Comparison of ENCODE assay signal across 17 mouse cellular contexts in the genomic region with DNA sequence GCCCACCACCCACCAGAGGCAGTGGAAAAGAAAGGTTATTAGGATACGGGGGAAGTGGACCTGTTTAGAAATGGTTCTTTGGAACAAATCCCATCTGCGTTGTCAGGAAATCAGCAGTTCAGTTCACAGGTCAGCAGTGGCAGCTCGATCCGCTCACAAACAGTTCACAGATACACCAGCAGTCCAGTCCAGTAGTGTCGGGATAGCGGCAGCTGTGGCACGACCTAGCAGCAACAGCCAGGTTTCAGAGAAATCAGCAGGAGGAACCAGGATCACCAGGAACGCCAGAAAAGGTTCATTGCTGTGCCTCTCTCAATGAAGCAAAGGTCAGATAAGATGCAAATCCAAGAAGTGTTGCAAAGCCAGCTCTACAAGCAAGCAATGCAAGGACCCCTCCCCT. TPM values are rescaled to one million over a fixed set of nuclear protein-coding genes. Genes with fewer than 3 reads are reported as not detected.
DNase-seq lines count a peak whose midpoint lies in the region; ATAC-seq and TF ChIP-seq lines count a peak whose summit lies in the region.
"Had no signal": no experiment of that assay in that cellular context is flagged by ENCODE, and none has a peak within 500 bp of the region (broad histone marks: within the 10 kb centered on the region; RNA-seq: fewer than 3 reads in every experiment).

No protein-coding gene starts in this region.

- H3K27ac ChIP-seq in kidney, adult 2 months (ENCODE audit: insufficient read depth, low read depth, low read length), result no peak overlapping the region
- peak overlapping the region; percentile 96 for H3K27ac ChIP-seq in liver, adult 2 months (replicated peaks; ENCODE audit: insufficient read depth, low read depth, low read length)
- H3K27ac ChIP-seq in liver, embryonic 12.5 days, result no peak overlapping the region
- H3K27ac ChIP-seq in ES-Bruce4 (ENCODE audit: insufficient read depth, low read length), result peak overlapping the region; percentile 32
- H3K27ac ChIP-seq: embryonic facial prominence, embryonic 10.5 days; forebrain, embryonic 13.5 days; heart, embryonic 13.5 days; hindbrain, embryonic 15.5 days had no signal

- H3K4me3 ChIP-seq in kidney, adult 2 months (ENCODE audit: insufficient read depth, low read depth, low read length), result no peak overlapping the region
- H3K4me3 ChIP-seq in liver, adult 2 months (ENCODE audit: insufficient read depth, low read depth, low read length), result 0 out of 2 replicates have a peak overlapping the region, but pooled peaks have one; percentile 11
- H3K4me3 ChIP-seq in liver, embryonic 12.5 days, result no peak overlapping the region
- H3K4me3 ChIP-seq in E14TG2a.4 (replicated peaks; ENCODE audit: low read length) (peak overlapping the region; percentile 46), ES-Bruce4 (ENCODE audit: low read depth, low read length) (no peak overlapping the region)
- H3K4me3 ChIP-seq: embryonic facial prominence, embryonic 10.5 days; forebrain, embryonic 13.5 days; heart, embryonic 13.5 days; hindbrain, embryonic 15.5 days had no signal

- TF ChIP-seq POLR2A in kidney, adult 2 months (IDR thresholded peaks at IDR 0.05; ENCODE audit: low read depth, low read length), result no peak
- no peak for TF ChIP-seq POLR2A in liver, adult 2 months (IDR thresholded peaks at IDR 0.05; ENCODE audit: extremely low read depth, insufficient read depth, low read length)
- no peak for TF ChIP-seq POLR2A in ES-Bruce4 (IDR thresholded peaks at IDR 0.05; ENCODE audit: insufficient read depth, low read length)

- no peaks in the 10 kb centered on the region for H3K27me3 ChIP-seq in kidney, adult 2 months (replicated peaks; ENCODE audit: control insufficient read depth, insufficient read depth, low read length)
- no peaks in the 10 kb centered on the region for H3K27me3 ChIP-seq in liver, adult 2 months (ENCODE audit: control insufficient read depth, insufficient read depth, low read length)
- no peaks in the 10 kb centered on the region for H3K27me3 ChIP-seq in liver, embryonic 12.5 days (replicated peaks)
- H3K27me3 ChIP-seq in E14TG2a.4 (ENCODE audit: insufficient read depth, low read length) (no peaks in the 10 kb centered on the region), ES-Bruce4 (ENCODE audit: control insufficient read depth, insufficient read depth, low read length, poor library complexity, severe bottlenecking) (no peaks in the 10 kb centered on the region)
- H3K27me3 ChIP-seq: forebrain, embryonic 13.5 days; heart, embryonic 13.5 days; hindbrain, embryonic 15.5 days; Patski had no signal

- H3K4me1 ChIP-seq in kidney, adult 2 months (ENCODE audit: control insufficient read depth, insufficient read depth, low read length), result peaks cover 20% of the 10 kb centered on the region
- peaks cover 25% of the 10 kb centered on the region for H3K4me1 ChIP-seq in liver, adult 2 months (ENCODE audit: control insufficient read depth, insufficient read depth, low read length)
- peaks cover 21% of the 10 kb centered on the region; the same call in 1 of the 2 replicates for H3K4me1 ChIP-seq in liver, embryonic 12.5 days
- H3K4me1 ChIP-seq in E14TG2a.4 (replicated peaks; ENCODE audit: low read depth, low read length) (peaks cover 69% of the 10 kb centered on the region), ES-Bruce4 (ENCODE audit: control insufficient read depth, insufficient read depth, low read length) (peaks cover 9% of the 10 kb centered on the region)
- H3K4me1 ChIP-seq: hindbrain, embryonic 15.5 days had no signal

- no peak for ATAC-seq in liver, embryonic 12.5 days
- ATAC-seq: activated CD4-positive, CD25-positive, alpha-beta regulatory T cell, adult 4 months; forebrain, embryonic 13.5 days; forebrain, postnatal 0 days; Patski had no signal

- peak; percentile 59 for DNase-seq in kidney, adult 2 months
- no peak for DNase-seq in kidney, postnatal 14 days
- DNase-seq in liver, adult 2 months (ENCODE audit: extremely low read depth, low read depth, low spot score), result peak; percentile 90
- no peak for DNase-seq in ovary, postnatal 14 days (ENCODE audit: low spot score)
- DNase-seq: cerebellum, adult 18-20 months; cerebellum, adult 9-11 months; forebrain, postnatal 0 days; gastrocnemius, postnatal 36 days had no signal

- 37% methylated on average over 8 of the region's 8 CpGs for WGBS in kidney, adult 2 months
- WGBS in liver, adult 2 months, result 24% methylated on average over 8 of the region's 8 CpGs
- 73% methylated on average over 8 of the region's 8 CpGs for WGBS in liver, embryonic 12.5 days (ENCODE audit: insufficient replicate concordance)

- no peaks in the 10 kb centered on the region for H3K9me3 ChIP-seq in liver, embryonic 12.5 days (replicated peaks)
- peaks cover 7% of the 10 kb centered on the region for H3K9me3 ChIP-seq in E14TG2a.4 (ENCODE audit: low read length)
- 0 out of 2 replicates have a peak, but pooled peaks cover 2% of the 10 kb centered on the region for H3K9me3 ChIP-seq in ES-Bruce4 (replicated peaks; ENCODE audit: control insufficient read depth, insufficient read depth, low read length, poor library complexity, severe bottlenecking)
- H3K9me3 ChIP-seq: embryonic facial prominence, embryonic 10.5 days; forebrain, embryonic 13.5 days; hindbrain, embryonic 15.5 days had no signal

- no peaks in the 10 kb centered on the region for H3K79me2 ChIP-seq in liver, adult 2 months (ENCODE audit: control insufficient read depth, insufficient read depth, low read length)

- H3K4me2 ChIP-seq in liver, embryonic 12.5 days, result no peak overlapping the region
- H3K4me2 ChIP-seq: forebrain, embryonic 13.5 days; heart, embryonic 13.5 days; hindbrain, embryonic 15.5 days had no signal

- peak overlapping the region; percentile 19 for H3K9ac ChIP-seq in liver, adult 2 months (ENCODE audit: low read depth, low read length)
- H3K9ac ChIP-seq in liver, embryonic 12.5 days, result no peak overlapping the region
- no peak overlapping the region for H3K9ac ChIP-seq in ES-Bruce4 (ENCODE audit: low read depth, poor library complexity, severe bottlenecking)
- H3K9ac ChIP-seq: forebrain, embryonic 13.5 days; forebrain, postnatal 0 days; heart, embryonic 13.5 days; hindbrain, embryonic 15.5 days had no signal

- no peaks in the 10 kb centered on the region for H3K36me3 ChIP-seq in kidney, adult 2 months (ENCODE audit: control insufficient read depth, insufficient read depth, low read length)
- H3K36me3 ChIP-seq in liver, adult 2 months (ENCODE audit: control insufficient read depth, insufficient read depth, low read length), result no peaks in the 10 kb centered on the region
- H3K36me3 ChIP-seq in liver, embryonic 12.5 days, result no peaks in the 10 kb centered on the region
- H3K36me3 ChIP-seq in E14TG2a.4 (ENCODE audit: insufficient read depth, low read length) (no peaks in the 10 kb centered on the region), ES-Bruce4 (ENCODE audit: control insufficient read depth, insufficient read depth, low read length, poor library complexity, severe bottlenecking) (no peaks in the 10 kb centered on the region)
- H3K36me3 ChIP-seq: embryonic facial prominence, embryonic 10.5 days; heart, embryonic 13.5 days; hindbrain, embryonic 15.5 days had no signal

- no peak for TF ChIP-seq EP300 in ES-Bruce4 (IDR thresholded peaks at IDR 0.05; ENCODE audit: insufficient read depth, low read depth, low read length)

- TF ChIP-seq CTCF in kidney, adult 2 months (conservative IDR thresholded peaks at IDR 0.05; ENCODE audit: insufficient read depth, insufficient read length, low read depth, low read length), result no peak; the same call in 1 of the 2 replicates
- TF ChIP-seq CTCF in liver, adult 2 months (IDR thresholded peaks at IDR 0.05; ENCODE audit: low read depth, low read length), result no peak; the same call in 1 of the 2 replicates
- TF ChIP-seq CTCF in E14TG2a.4 (conservative IDR thresholded peaks at IDR 0.05; ENCODE audit: low read length), result no peak
- TF ChIP-seq CTCF in ES-Bruce4 (IDR thresholded peaks at IDR 0.05; ENCODE audit: low read depth, low read length), result no peak

RNA-seq across cellular contexts. Expression of gene Txnrd1, which starts 27.3 kb away (rescaled TPM):
- 58.0 and 62.1 TPM in 2 replicates for polyA plus RNA-seq in kidney, adult 2 months (2012; rRNA removed)
- 71.2 and 83.2 TPM in 2 replicates for total RNA-seq in liver, adult 2 months (2014; rRNA removed)
- polyA plus RNA-seq in liver, adult 2 months (2012; rRNA removed), result 50.4 and 51.9 TPM in 2 replicates
- 106 and 108 TPM in 2 replicates for polyA plus RNA-seq in liver, embryonic 12.5 days (2016; fragmentation: Nextera tagmentation; extraction: Ambion mirVana)
- polyA plus RNA-seq in ES-Bruce4 (2011; ENCODE audit: insufficient read depth, insufficient read length, low read depth, missing spikeins), result 260 and 284 TPM in 2 replicates

RNA-seq across cellular contexts. Expression of gene Nfyb, which starts 42.5 kb away (rescaled TPM):
- 9.1 and 10.1 TPM in 2 replicates for polyA plus RNA-seq in kidney, adult 2 months (2012; rRNA removed)
- 30.8 and 34.8 TPM in 2 replicates for total RNA-seq in liver, adult 2 months (2014; rRNA removed)
- 29.0 and 30.2 TPM in 2 replicates for polyA plus RNA-seq in liver, adult 2 months (2012; rRNA removed)
- polyA plus RNA-seq in liver, embryonic 12.5 days (2016; fragmentation: Nextera tagmentation; extraction: Ambion mirVana), result 39.4 and 40.4 TPM in 2 replicates
- 101 and 114 TPM in 2 replicates for polyA plus RNA-seq in ES-Bruce4 (2011; ENCODE audit: insufficient read depth, insufficient read length, low read depth, missing spikeins)

Comparison
In these comparisons a context has a peak if more than half of its experiments do, and no peak if none do; other contexts are left out.
1. DNase-seq: peak in kidney, adult 2 months (single experiment) and liver, adult 2 months (single experiment); none in kidney, postnatal 14 days (single experiment) and ovary, postnatal 14 days (single experiment).
2. H3K27ac ChIP-seq: peak in liver, adult 2 months (single experiment) and ES-Bruce4 (single experiment); none in kidney, adult 2 months (single experiment) and liver, embryonic 12.5 days (single experiment).
3. H3K4me3 ChIP-seq: peak in liver, adult 2 months (single experiment) and E14TG2a.4 (single experiment); none in kidney, adult 2 months (single experiment), liver, embryonic 12.5 days (single experiment) and ES-Bruce4 (single experiment).